In genomic region chr17:8284254-8284661, GRCm38 (mm10) we compare ENCODE assay signal across 7 mouse cellular contexts. TPM values are rescaled to one million over a fixed set of nuclear protein-coding genes. Genes with fewer than 3 reads are reported as not detected.
A peak's percentile ranks its signal among the peaks of the same experiment; 100 is the strongest.
DNase-seq lines count a peak whose midpoint lies in the region; ATAC-seq and TF ChIP-seq lines count a peak whose summit lies in the region.

No protein-coding gene starts in this region.

- CTCF ChIA-PET in Patski (lab: Charles Lee): no interaction called here

- H3K4me3 ChIP-seq in hindbrain, embryonic 15.5 days: peak overlapping the region; percentile 87
- H3K4me3 ChIP-seq in left cerebral cortex, adult 2 months: peak overlapping the region; percentile 98

- peak overlapping the region; percentile 94 for H3K27ac ChIP-seq in hindbrain, embryonic 15.5 days (replicated peaks)
- peak overlapping the region; percentile 98 for H3K27ac ChIP-seq in left cerebral cortex, adult 2 months

- in situ Hi-C loops in Patski (cut with MboI; ENCODE audit: low pct_unique_long_range_greater_than_20kb): no loop called here

- H3K27me3 ChIP-seq in Patski: no peaks in the 10 kb centered on the region
- no peaks in the 10 kb centered on the region for H3K27me3 ChIP-seq in hindbrain, embryonic 15.5 days

- no peak for DNase-seq in Patski (ENCODE audit: low read depth, low spot score)
- DNase-seq in cerebellum, postnatal 25 days: peak; percentile 69 to 70
- peak; percentile 22 to 48 for DNase-seq in gastrocnemius, adult 8-10 months (ENCODE audit: low spot score in 2 of 2)
- peak; percentile 18 to 37 for DNase-seq in left cerebral cortex, adult 2 months (ENCODE audit: extremely low spot score in 1 of 2, low spot score in 2 of 2)
- peak; percentile 26 for DNase-seq in lung, postnatal 25 days (ENCODE audit: low spot score)
- peak; percentile 55 to 58 for DNase-seq in right cerebral cortex, postnatal 10 days (ENCODE audit: low spot score in 2 of 2)

- H3K4me2 ChIP-seq in hindbrain, embryonic 15.5 days: peak overlapping the region; percentile 81

- ATAC-seq in Patski: peak; percentile 3
- ATAC-seq in hindbrain, embryonic 15.5 days (ENCODE audit: low FRiP score, low read depth): peak; percentile 7; the same call in 1 of the 2 replicates

- WGBS in hindbrain, embryonic 15.5 days: under 1% methylated on average over 32 of the region's 32 CpGs

- peaks cover 26% of the 10 kb centered on the region for H3K4me1 ChIP-seq in hindbrain, embryonic 15.5 days (replicated peaks)

- no peak for TF ChIP-seq CTCF in Patski (IDR thresholded peaks at IDR 0.05)
- TF ChIP-seq CTCF in left cerebral cortex, adult 2 months (IDR thresholded peaks at IDR 0.05): no peak

- no peaks in the 10 kb centered on the region for H3K9me3 ChIP-seq in hindbrain, embryonic 15.5 days

- H3K36me3 ChIP-seq in hindbrain, embryonic 15.5 days: peaks cover 2% of the 10 kb centered on the region; the same call in 1 of the 2 replicates

- POLR2A ChIA-PET in Patski (lab: Charles Lee): interaction anchor here (1.3 kb wide), 1 partner anchor 25 kb away, joined by 4 read pairs; no protein-coding TSS in a partner anchor

- intact Hi-C loops in left cerebral cortex, adult 2 months (cut with DNase I): no loop called here

- peak overlapping the region; percentile 75 for H3K9ac ChIP-seq in hindbrain, embryonic 15.5 days

RNA-seq across cellular contexts. Expression of gene Mpc1, which starts 1.6 kb away (rescaled TPM):
- 168 TPM for polyA plus RNA-seq in Patski (2021)
- total RNA-seq in gastrocnemius, adult 8-10 months (2022): 100 to 1,000 TPM; 425 to 485 (median 461) TPM
- polyA plus RNA-seq in hindbrain, embryonic 15.5 days (2015; fragmentation: Nextera tagmentation; extraction: Ambion mirVana): 341 and 365 TPM in 2 replicates
- 100 to 1,000 TPM; 170 to 173 TPM for total RNA-seq in left cerebral cortex, adult 2 months (2021)

RNA-seq across cellular contexts. Expression of gene Sft2d1, which starts 26.6 kb away (rescaled TPM):
- 61.2 TPM for polyA plus RNA-seq in Patski (2021)
- total RNA-seq in gastrocnemius, adult 8-10 months (2022): 1 to 10 TPM; 7.1 to 8.1 (median 7.7) TPM
- polyA plus RNA-seq in hindbrain, embryonic 15.5 days (2015; fragmentation: Nextera tagmentation; extraction: Ambion mirVana): 173 and 188 TPM in 2 replicates
- 10 to 100 TPM; 63.8 to 65.7 TPM for total RNA-seq in left cerebral cortex, adult 2 months (2021)

RNA-seq across cellular contexts. Expression of gene Ccr6, which starts 48.4 kb away (rescaled TPM):
- not detected for polyA plus RNA-seq in Patski (2021)
- not detected for total RNA-seq in gastrocnemius, adult 8-10 months (2022)
- not detected in 2 replicates for polyA plus RNA-seq in hindbrain, embryonic 15.5 days (2015; fragmentation: Nextera tagmentation; extraction: Ambion mirVana)
- not detected for total RNA-seq in left cerebral cortex, adult 2 months (2021)

RNA-seq across cellular contexts. Expression of gene Prr18, which starts 53.0 kb away (rescaled TPM):
- polyA plus RNA-seq in Patski (2021): 0.19 TPM
- total RNA-seq in gastrocnemius, adult 8-10 months (2022): under 1 TPM in 3 of 4 experiments, not detected in 1; 0.08 to 0.46 (median 0.10) TPM
- polyA plus RNA-seq in hindbrain, embryonic 15.5 days (2015; fragmentation: Nextera tagmentation; extraction: Ambion mirVana): 18.4 and 23.1 TPM in 2 replicates
- total RNA-seq in left cerebral cortex, adult 2 months (2021): 10 to 100 TPM; 12.6 to 15.5 TPM

Comparison
In these comparisons a context has a peak if more than half of its experiments do, and no peak if none do; other contexts are left out.
1. RNA of gene Sft2d1, which starts 26.6 kb away (total RNA-seq): 63.8 to 65.7 TPM in left cerebral cortex, adult 2 months; 7.1 to 8.1 TPM in gastrocnemius, adult 8-10 months; every median in the first group is over 4 times any median in the second.